Mouse (Mus musculus) forebrain, embryonic 15.5 days (tissue): ENCODE data around the gene Frs2. TPM values are rescaled to one million over a fixed set of nuclear protein-coding genes. Genes with fewer than 3 reads are reported as not detected.

ENCODE experiments used
- ATAC-seq: fragments of 200-750 bp; cut with Nextera tagmentation; replicated peaks from 2 replicates; pipeline ENCODE4 v1.8.0; 2017; ENCODE audit warnings: mild to moderate bottlenecking, moderate TSS enrichment, moderate library complexity
- H3K27ac ChIP-seq: fragments of 300-500 bp; sonication (generic); replicated peaks from 2 replicates; pipeline ENCODE4 v1.5.1; 2015; ENCODE audit warnings: mild to moderate bottlenecking, inconsistent platforms
- H3K27me3 ChIP-seq: fragments of 300-500 bp; sonication (generic); 2 replicates; pipeline ENCODE4 v1.6.1; 2015; ENCODE audit warnings: inconsistent platforms
- H3K36me3 ChIP-seq: fragments of 300-500 bp; sonication (generic); 2 replicates; pipeline ENCODE4 v1.6.1; 2015; ENCODE audit warnings: mild to moderate bottlenecking, inconsistent platforms
- H3K4me1 ChIP-seq: fragments of 300-500 bp; sonication (generic); 2 replicates; pipeline ENCODE4 v1.6.1; 2015; ENCODE audit warnings: inconsistent platforms
- H3K4me2 ChIP-seq: fragments of 300-500 bp; sonication (generic); replicated peaks from 2 replicates; pipeline ENCODE4 v1.6.1; 2015; ENCODE audit warnings: mild to moderate bottlenecking, inconsistent platforms
- H3K4me3 ChIP-seq: fragments of 300-500 bp; sonication (generic); 2 replicates; pipeline ENCODE4 v1.5.1; 2015; ENCODE audit warnings: mild to moderate bottlenecking, inconsistent platforms
- H3K9ac ChIP-seq: fragments of 300-500 bp; sonication (generic); replicated peaks from 2 replicates; pipeline ENCODE4 v1.6.1; 2015; ENCODE audit warnings: mild to moderate bottlenecking, inconsistent platforms
- H3K9me3 ChIP-seq: fragments of 300-500 bp; sonication (generic); 2 replicates; pipeline ENCODE4 v1.6.1; 2016; ENCODE audit warnings: inconsistent platforms
- WGBS: fragments of 180-500 bp; shearing (Covaris S2); methylation state at CpG from one replicate; pipeline ENCODE4 v1.1.7; 2015; ENCODE audit warnings: mixed read lengths; 5-methylcytosine and 5-hydroxymethylcytosine counted together
- polyA plus RNA-seq: library from polyadenylated mRNA; unstranded; fragments of >200 nt; fragmentation: Nextera tagmentation; extraction: Ambion mirVana; gene quantifications from 2 replicates; pipeline ENCODE4 v1.2.1, GENCODE M21; 2015

The Frs2 gene
- polyA plus RNA-seq, 1 experiment from 2014 or later: 20.0 TPM

GRCm38 (mm10) chr10:117089628-117090027 lies 58.7 kb downstream of the Frs2 start:
- Histone ChIP-seq H3K27ac (no peak overlapping the region), H3K9me3 (no peaks in the 10 kb centered on the region), H3K4me1 (0 out of 2 replicates have a peak, but pooled peaks cover under 1% of the 10 kb centered on the region), H3K27me3 (no peaks in the 10 kb centered on the region), H3K9ac (no peak overlapping the region), H3K4me2 (no peak overlapping the region), H3K36me3 (peaks cover 3% of the 10 kb centered on the region; the same call in 1 of the 2 replicates), H3K4me3 (no peak overlapping the region)
- no peak for ATAC-seq
- WGBS: 75% methylated on average over 4 of the region's 4 CpGs

- H3K27me3 ChIP-seq: no peaks in the 10 kb centered on the region
- H3K4me2 ChIP-seq: no peak overlapping the region
- H3K27ac ChIP-seq: no peak overlapping the region
- no peak overlapping the region for H3K4me3 ChIP-seq
- peaks cover 37% of the 10 kb centered on the region for H3K36me3 ChIP-seq
- no peak overlapping the region for H3K9ac ChIP-seq
- WGBS: 91% methylated on average over 2 of the region's 2 CpGs
- H3K4me1 ChIP-seq: no peaks in the 10 kb centered on the region
- H3K9me3 ChIP-seq: no peaks in the 10 kb centered on the region
- ATAC-seq: no peak
Measured at GRCm38 (mm10) chr10:117081914-117082359, 66.4 kb downstream of the Frs2 start.

- Histone ChIP-seq H3K27ac (no peak overlapping the region), H3K4me1 (no peaks in the 10 kb centered on the region), H3K4me3 (no peak overlapping the region), H3K4me2 (no peak overlapping the region), H3K9me3 (no peaks in the 10 kb centered on the region), H3K9ac (no peak overlapping the region), H3K36me3 (peaks cover 44% of the 10 kb centered on the region), H3K27me3 (no peaks in the 10 kb centered on the region)
- WGBS: 73% methylated on average over 4 of the region's 4 CpGs
- ATAC-seq: no peak
Measured at GRCm38 (mm10) chr10:117081326-117081725, 67.0 kb downstream of the Frs2 start.

- WGBS: 83% methylated on average over 6 of the region's 6 CpGs
- no peaks in the 10 kb centered on the region for H3K27me3 ChIP-seq
Measured at GRCm38 (mm10) chr10:117078284-117078683, 70.0 kb downstream of the Frs2 start.

GRCm38 (mm10) chr10:117073176-117073575 lies 75.2 kb downstream of the Frs2 start:
- H3K4me1 ChIP-seq: no peaks in the 10 kb centered on the region
- H3K36me3 ChIP-seq: peaks cover 47% of the 10 kb centered on the region
- no peak overlapping the region for H3K4me3 ChIP-seq
- no peaks in the 10 kb centered on the region for H3K9me3 ChIP-seq
- 90% methylated on average over 7 of the region's 7 CpGs for WGBS
- no peaks in the 10 kb centered on the region for H3K27me3 ChIP-seq
- ATAC-seq: no peak
- no peak overlapping the region for H3K27ac ChIP-seq
- H3K9ac ChIP-seq: no peak overlapping the region
- H3K4me2 ChIP-seq: no peak overlapping the region

More at GRCm38 (mm10) chr10:117078284-117078683, 70.0 kb downstream of the Frs2 start:
- peaks cover 60% of the 10 kb centered on the region for H3K36me3 ChIP-seq
- no peaks in the 10 kb centered on the region for H3K9me3 ChIP-seq
- ATAC-seq: no peak
- no peaks in the 10 kb centered on the region for H3K4me1 ChIP-seq
- no peak overlapping the region for H3K4me2 ChIP-seq
- H3K27ac ChIP-seq: no peak overlapping the region
- H3K9ac ChIP-seq: no peak overlapping the region
- no peak overlapping the region for H3K4me3 ChIP-seq

GRCm38 (mm10) chr10:117072191-117072888 lies 76.0 kb downstream of the Frs2 start:
- H3K9me3 ChIP-seq: no peaks in the 10 kb centered on the region
- H3K4me2 ChIP-seq: no peak overlapping the region
- ATAC-seq: no peak
- H3K36me3 ChIP-seq: peaks cover 42% of the 10 kb centered on the region
- H3K4me3 ChIP-seq: no peak overlapping the region
- no peaks in the 10 kb centered on the region for H3K4me1 ChIP-seq
- H3K27ac ChIP-seq: no peak overlapping the region
- no peak overlapping the region for H3K9ac ChIP-seq
- 92% methylated on average over 18 of the region's 18 CpGs for WGBS
- H3K27me3 ChIP-seq: no peaks in the 10 kb centered on the region

GRCm38 (mm10) chr10:117069109-117069508 lies 79.2 kb downstream of the Frs2 start:
- H3K4me1 ChIP-seq: no peaks in the 10 kb centered on the region
- peaks cover 23% of the 10 kb centered on the region for H3K36me3 ChIP-seq
- no peak overlapping the region for H3K9ac ChIP-seq
- H3K4me2 ChIP-seq: no peak overlapping the region
- no peak for ATAC-seq
- WGBS: 97% methylated on average over 3 of the region's 3 CpGs
- no peak overlapping the region for H3K4me3 ChIP-seq
- H3K27me3 ChIP-seq: no peaks in the 10 kb centered on the region
- no peak overlapping the region for H3K27ac ChIP-seq
- no peaks in the 10 kb centered on the region for H3K9me3 ChIP-seq

GRCm38 (mm10) chr10:117064076-117064475 lies 84.3 kb downstream of the Frs2 start:
- Histone ChIP-seq H3K4me2 (peak overlapping the region; percentile 47), H3K9me3 (no peaks in the 10 kb centered on the region), H3K9ac (peak overlapping the region; percentile 45), H3K36me3 (peaks cover 31% of the 10 kb centered on the region), H3K27me3 (no peaks in the 10 kb centered on the region), H3K4me3 (peak overlapping the region; percentile 91), H3K4me1 (peaks cover 16% of the 10 kb centered on the region), H3K27ac (peak overlapping the region; percentile 90)
- ATAC-seq: peak; percentile 60
- 8% methylated on average over 7 of the region's 7 CpGs for WGBS

GRCm38 (mm10) chr10:117063254-117064021 lies 84.9 kb downstream of the Frs2 start, which contains the start of gene Cct2:
TSS of gene Cct2 (minus strand) at chr10:117063814.
- Histone ChIP-seq H3K4me3 (peak within 1 kb of the TSS; percentile 91), H3K36me3 (peaks cover 36% of the 10 kb centered on the region), H3K27me3 (no peaks in the 10 kb centered on the region), H3K9me3 (no peaks in the 10 kb centered on the region), H3K4me2 (peak within 1 kb of the TSS; percentile 66), H3K9ac (peak within 1 kb of the TSS; percentile 67), H3K4me1 (peaks cover 21% of the 10 kb centered on the region), H3K27ac (peak within 1 kb of the TSS; percentile 90)
- under 1% methylated on average over 65 of the region's 68 CpGs for WGBS
- ATAC-seq: peak; percentile 95

GRCm38 (mm10) chr10:117062894-117063253 lies 85.5 kb downstream of the Frs2 start:
- Histone ChIP-seq H3K9me3 (no peaks in the 10 kb centered on the region), H3K36me3 (peaks cover 41% of the 10 kb centered on the region), H3K9ac (peak overlapping the region; percentile 67), H3K4me2 (peak overlapping the region; percentile 66), H3K4me1 (peaks cover 21% of the 10 kb centered on the region), H3K4me3 (peak overlapping the region; percentile 91), H3K27me3 (no peaks in the 10 kb centered on the region), H3K27ac (peak overlapping the region; percentile 90; the same call in 1 of the 2 replicates)
- ATAC-seq: peak; percentile 6; the same call in 1 of the 2 replicates
- WGBS: 5% methylated on average over 15 of the region's 15 CpGs

GRCm38 (mm10) chr10:117055668-117056067 lies 92.7 kb downstream of the Frs2 start:
- Histone ChIP-seq H3K27me3 (no peaks in the 10 kb centered on the region), H3K27ac (no peak overlapping the region), H3K36me3 (peaks cover 98% of the 10 kb centered on the region), H3K4me3 (no peak overlapping the region), H3K9ac (no peak overlapping the region), H3K9me3 (no peaks in the 10 kb centered on the region), H3K4me2 (no peak overlapping the region), H3K4me1 (peaks cover 12% of the 10 kb centered on the region; the same call in 1 of the 2 replicates)
- ATAC-seq: no peak
- 94% methylated on average over 4 of the region's 4 CpGs for WGBS

GRCm38 (mm10) chr10:117049961-117050597 lies 98.3 kb downstream of the Frs2 start:
- 82% methylated on average over 4 of the region's 4 CpGs for WGBS
- H3K27me3 ChIP-seq: no peaks in the 10 kb centered on the region
- H3K36me3 ChIP-seq: peaks cover 67% of the 10 kb centered on the region
- H3K4me1 ChIP-seq: no peaks in the 10 kb centered on the region
- H3K4me2 ChIP-seq: no peak overlapping the region
- no peak overlapping the region for H3K9ac ChIP-seq
- no peak overlapping the region for H3K4me3 ChIP-seq
- no peak overlapping the region for H3K27ac ChIP-seq
- ATAC-seq: no peak
- no peaks in the 10 kb centered on the region for H3K9me3 ChIP-seq
